Mouse (Mus musculus): ENCODE measurements around the gene Cldn10. TPM values are rescaled to one million over a fixed set of nuclear protein-coding genes. Genes with fewer than 3 reads are reported as not detected.
"Not testable (repeated sequence)": the region's sequence is repeated elsewhere in the genome, so short reads cannot be mapped to it uniquely, and the experiment has no call there.

The Cldn10 gene
- polyA plus RNA-seq (2012; rRNA removed), result 8.6 and 9.0 TPM in 2 replicates

GRCm38 (mm10) chr14:118787621-118788020 lies at the start of gene Cldn10:
Gene Cldn10 (plus strand): TSS chr14:118787908.
- DNase-seq (ENCODE audit: low spot score), result no peak

- no peak for DNase-seq (ENCODE audit: low spot score)
These were observed 45.9 kb upstream of the Cldn10 start for GRCm38 (mm10) chr14:118741780-118742179.

GRCm38 (mm10) chr14:118742862-118743261 lies 44.8 kb upstream of the Cldn10 start:
- DNase-seq (ENCODE audit: low spot score), result no peak

GRCm38 (mm10) chr14:118749068-118749467 lies 38.6 kb upstream of the Cldn10 start:
- DNase-seq (ENCODE audit: low spot score), result no peak

- no peak for DNase-seq (ENCODE audit: low spot score)
These were observed 38.0 kb upstream of the Cldn10 start for GRCm38 (mm10) chr14:118749715-118750114.

- no peak for DNase-seq (ENCODE audit: low spot score)
These were observed 37.1 kb upstream of the Cldn10 start for GRCm38 (mm10) chr14:118750505-118751192.

- DNase-seq (ENCODE audit: low spot score), result no peak
These were observed 36.4 kb upstream of the Cldn10 start for GRCm38 (mm10) chr14:118751193-118751753.

- DNase-seq (ENCODE audit: low spot score), result no peak
These were observed 31.7 kb upstream of the Cldn10 start for GRCm38 (mm10) chr14:118756015-118756414.

- DNase-seq (ENCODE audit: low spot score), result no peak
These were observed 31.1 kb upstream of the Cldn10 start for GRCm38 (mm10) chr14:118756566-118756965.

- not testable (repeated sequence) for DNase-seq (ENCODE audit: low spot score)
These were observed 24.3 kb upstream of the Cldn10 start for GRCm38 (mm10) chr14:118763362-118763761.

GRCm38 (mm10) chr14:118763917-118764495 lies 23.7 kb upstream of the Cldn10 start:
- no peak for DNase-seq (ENCODE audit: low spot score)

GRCm38 (mm10) chr14:118765306-118765705 lies 22.4 kb upstream of the Cldn10 start:
- no peak for DNase-seq (ENCODE audit: low spot score)

- no peak for DNase-seq (ENCODE audit: low spot score)
These were observed 21.8 kb upstream of the Cldn10 start for GRCm38 (mm10) chr14:118765951-118766350.

GRCm38 (mm10) chr14:118766368-118766767 lies 21.3 kb upstream of the Cldn10 start:
- DNase-seq (ENCODE audit: low spot score), result no peak

GRCm38 (mm10) chr14:118767673-118768353 lies 19.9 kb upstream of the Cldn10 start:
- DNase-seq (ENCODE audit: low spot score), result peak; percentile 56

- no peak for DNase-seq (ENCODE audit: low spot score)
These were observed 19.4 kb upstream of the Cldn10 start for GRCm38 (mm10) chr14:118768354-118768713.

GRCm38 (mm10) chr14:118773668-118774067 lies 14.0 kb upstream of the Cldn10 start:
- DNase-seq (ENCODE audit: low spot score), result no peak

GRCm38 (mm10) chr14:118774507-118775428 lies 12.9 kb upstream of the Cldn10 start:
- DNase-seq (ENCODE audit: low spot score), result no peak

GRCm38 (mm10) chr14:118775554-118775953 lies 12.2 kb upstream of the Cldn10 start:
- no peak for DNase-seq (ENCODE audit: low spot score)

GRCm38 (mm10) chr14:118776372-118776771 lies 11.3 kb upstream of the Cldn10 start:
- DNase-seq (ENCODE audit: low spot score), result no peak

GRCm38 (mm10) chr14:118777478-118777877 lies 10.2 kb upstream of the Cldn10 start:
- DNase-seq (ENCODE audit: low spot score), result no peak

GRCm38 (mm10) chr14:118781601-118782000 lies 6.1 kb upstream of the Cldn10 start:
- no peak for DNase-seq (ENCODE audit: low spot score)

Data from urinary bladder, adult 2 months (tissue).